Mouse (Mus musculus) bone marrow, adult 2 months (tissue): Measurements from ENCODE around the gene Trip13. TPM values are rescaled to one million over a fixed set of nuclear protein-coding genes. Genes with fewer than 3 reads are reported as not detected.

Source experiments
- H3K27ac ChIP-seq: fragments of 200-500 bp; 2 replicates; pipeline ENCODE4 v1.5.1; 2012; ENCODE audit warnings: low read depth, mild to moderate bottlenecking, control low read depth, inconsistent platforms, low read length; ENCODE audit not compliant: control insufficient read depth, poor library complexity, insufficient read depth
- H3K4me1 ChIP-seq: fragments of 200-500 bp; 2 replicates; pipeline ENCODE4 v1.6.1; 2011; ENCODE audit warnings: low read length; ENCODE audit not compliant: control insufficient read depth, insufficient read depth
- H3K4me3 ChIP-seq: fragments of 200-500 bp; replicated peaks from 2 replicates; pipeline ENCODE3; 2011; ENCODE audit warnings: mild to moderate bottlenecking, low read depth, low read length, control low read depth; ENCODE audit not compliant: control insufficient read depth
- CTCF ChIP-seq: fragments of 200-500 bp; IDR thresholded peaks from 2 replicates; pipeline ENCODE4 v1.5.1; 2011; ENCODE audit warnings: low read length, control low read depth; ENCODE audit not compliant: control insufficient read depth, insufficient read depth
- POLR2A ChIP-seq: fragments of 200-500 bp; IDR thresholded peaks from 2 replicates; pipeline ENCODE4 v1.6.1; 2011; ENCODE audit warnings: low read depth, mild to moderate bottlenecking, control low read depth, low read length, borderline replicate concordance; ENCODE audit not compliant: control insufficient read depth
- WGBS: fragments of 180-500 bp; shearing (Covaris S2); methylation state at CpG from one replicate; pipeline ENCODE4 v1.1.7; 2018; 5-methylcytosine and 5-hydroxymethylcytosine counted together
- polyA plus RNA-seq: library from polyadenylated mRNA; stranded (reverse); fragments of >200 nt; gene quantifications from 2 replicates; pipeline ENCODE4 v1.2.4, GENCODE M21; 2011; ENCODE audit warnings: low replicate concordance; ENCODE audit not compliant: missing spikeins, insufficient read depth, insufficient read length

Trip13 gene
- polyA plus RNA-seq, 1 experiment: 14.5 TPM

GRCm38 (mm10) chr13:73879824-73880223 is 57.8 kb downstream of the Trip13 start:
- no peaks in the 10 kb centered on the region for H3K4me1 ChIP-seq
- WGBS: 75% methylated on average over 5 of the region's 5 CpGs
- TF ChIP-seq CTCF: peak; percentile 47
- no peak for TF ChIP-seq POLR2A
- H3K27ac ChIP-seq: no peak overlapping the region
- H3K4me3 ChIP-seq: no peak overlapping the region

DNA sequence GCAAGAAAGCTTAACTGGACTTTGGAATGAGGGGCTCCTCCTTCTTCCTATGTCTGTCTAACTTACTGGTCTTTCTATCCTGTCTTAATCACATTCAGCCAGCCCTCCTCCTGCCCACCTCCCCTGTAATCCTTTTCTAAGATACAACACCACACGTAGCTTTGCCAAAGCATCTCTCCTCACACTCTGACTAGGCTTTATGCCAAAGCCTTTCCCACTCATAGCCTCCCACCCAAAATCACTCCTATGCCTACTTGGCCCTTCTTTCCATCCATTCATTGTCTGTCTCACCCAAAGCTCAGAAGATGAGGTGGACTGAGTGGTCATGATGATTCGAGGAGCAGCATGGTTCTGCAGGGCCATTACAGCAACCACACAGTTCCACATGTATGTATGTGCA is 65.4 kb downstream of the Trip13 start:
- H3K4me3 ChIP-seq: no peak overlapping the region
- TF ChIP-seq CTCF (no peak), POLR2A (no peak)
- H3K4me1 ChIP-seq: no peaks in the 10 kb centered on the region
- 70% methylated on average over 2 of the region's 2 CpGs for WGBS
- no peak overlapping the region for H3K27ac ChIP-seq

Other genes with a start within 250 kb of the Trip13 start
- not detected in 2 replicates for gene Slc6a19, start 232.9 kb downstream of the Trip13 start, polyA plus RNA-seq
- 7.3 and 15.4 TPM in 2 replicates for gene Slc12a7, start 204.7 kb downstream of the Trip13 start, polyA plus RNA-seq
- gene Nkd2, start 90.2 kb downstream of the Trip13 start, polyA plus RNA-seq: 0.62 and 1.1 TPM in 2 replicates
- 47.6 and 70.8 TPM in 2 replicates for gene Brd9, start within 50 bp of the Trip13 start, polyA plus RNA-seq
- not detected in 2 replicates for gene Zdhhc11, start 26.1 kb upstream of the Trip13 start, polyA plus RNA-seq
- 0.38 and 6.8 TPM in 2 replicates for gene Tppp, start 71.6 kb upstream of the Trip13 start, polyA plus RNA-seq
- gene Cep72, start 124.5 kb upstream of the Trip13 start, polyA plus RNA-seq: 3.8 and 5.9 TPM in 2 replicates
- gene Slc9a3, start 183.7 kb upstream of the Trip13 start, polyA plus RNA-seq: not detected in 2 replicates